15 mouse cellular contexts compared by ENCODE assay signal in genomic region chr13:42507535-42507934, GRCm38 (mm10).
"Had no signal": no experiment of that assay in that cellular context is flagged by ENCODE, and none has a peak within 500 bp of the region (broad histone marks: within the 10 kb centered on the region; RNA-seq: fewer than 3 reads in every experiment).

No protein-coding gene starts in this region.

- H3K4me2 ChIP-seq: limb, embryonic 15.5 days; liver, embryonic 12.5 days; lung, embryonic 14.5 days; midbrain, embryonic 12.5 days; neural tube, embryonic 15.5 days; stomach, embryonic 15.5 days had no signal

- ATAC-seq: liver, embryonic 12.5 days had no signal

- H3K36me3 ChIP-seq: limb, embryonic 15.5 days; liver, embryonic 12.5 days; midbrain, embryonic 12.5 days; neural tube, embryonic 15.5 days; stomach, embryonic 15.5 days had no signal

- H3K4me3 ChIP-seq: limb, embryonic 15.5 days; liver, embryonic 12.5 days; megakaryocyte, embryonic 14.5 days; midbrain, embryonic 12.5 days; neural tube, embryonic 15.5 days; stomach, embryonic 15.5 days had no signal

- H3K9me3 ChIP-seq: limb, embryonic 15.5 days; liver, embryonic 12.5 days; megakaryocyte, embryonic 14.5 days; midbrain, embryonic 12.5 days; neural tube, embryonic 15.5 days; stomach, embryonic 15.5 days had no signal

- DNase-seq: kidney, adult 8-10 months; kidney, postnatal 36 days; layer of hippocampus, adult 9-11 months; layer of hippocampus, postnatal 36 days; lung, embryonic 14.5 days; lung, postnatal 10 days; thymus, adult 2 months; thymus, postnatal 36 days had no signal

- H3K27ac ChIP-seq: limb, embryonic 15.5 days; liver, embryonic 12.5 days; macrophage; midbrain, embryonic 12.5 days; neural tube, embryonic 15.5 days; stomach, embryonic 15.5 days had no signal

- H3K27me3 ChIP-seq: limb, embryonic 15.5 days; liver, embryonic 12.5 days; megakaryocyte, embryonic 14.5 days; midbrain, embryonic 12.5 days; neural tube, embryonic 15.5 days; stomach, embryonic 15.5 days had no signal

- H3K9ac ChIP-seq: limb, embryonic 15.5 days; liver, embryonic 12.5 days; lung, embryonic 14.5 days; midbrain, embryonic 12.5 days; neural tube, embryonic 15.5 days; stomach, embryonic 15.5 days had no signal

- H3K4me1 ChIP-seq: limb, embryonic 15.5 days; liver, embryonic 12.5 days; megakaryocyte, embryonic 14.5 days; midbrain, embryonic 12.5 days; stomach, embryonic 15.5 days had no signal
